In genomic region chr10:39563552-39564223, GRCm38 (mm10) we compare ENCODE assay signal across 10 mouse cellular contexts. TPM values are rescaled to one million over a fixed set of nuclear protein-coding genes. Genes with fewer than 3 reads are reported as not detected.
A peak's percentile ranks its signal among the peaks of the same experiment; 100 is the strongest.
DNase-seq lines count a peak whose midpoint lies in the region; ATAC-seq and TF ChIP-seq lines count a peak whose summit lies in the region.
"Had no signal": no experiment of that assay in that cellular context is flagged by ENCODE, and none has a peak within 500 bp of the region (broad histone marks: within the 10 kb centered on the region; RNA-seq: fewer than 3 reads in every experiment).

No protein-coding gene starts in this region.

- DNase-seq in heart, postnatal 0 days (ENCODE audit: low spot score) = no peak
- no peak for DNase-seq in heart, postnatal 25 days (ENCODE audit: low spot score)
- DNase-seq in embryonic facial prominence, embryonic 14.5 days (ENCODE audit: low spot score) = no peak
- no peak for DNase-seq in layer of hippocampus, adult 9-11 months
- no peak for DNase-seq in left cerebral cortex, adult 11 months (ENCODE audit: low spot score)
- DNase-seq in cerebellum, postnatal 10 days = no peak
- DNase-seq: heart, postnatal 36 days had no signal

- no peaks in the 10 kb centered on the region for H3K79me2 ChIP-seq in myocyte (ENCODE audit: control insufficient read depth, insufficient read depth)

- no peaks in the 10 kb centered on the region for H3K9me3 ChIP-seq in heart, postnatal 0 days (replicated peaks; ENCODE audit: control insufficient read depth, low read length)
- no peaks in the 10 kb centered on the region for H3K9me3 ChIP-seq in embryonic facial prominence, embryonic 14.5 days (ENCODE audit: control insufficient read depth, low read length)
- H3K9me3 ChIP-seq in hindbrain, embryonic 16.5 days (ENCODE audit: control insufficient read depth, low read length) = no peaks in the 10 kb centered on the region
- H3K9me3 ChIP-seq: megakaryocyte, embryonic 14.5 days had no signal

- H3K4me2 ChIP-seq in heart, postnatal 0 days (ENCODE audit: low read depth, low read length) = 0 out of 2 replicates have a peak overlapping the region, but pooled peaks have one; percentile 5
- H3K4me2 ChIP-seq in embryonic facial prominence, embryonic 14.5 days (ENCODE audit: low read depth, low read length) = no peak overlapping the region
- H3K4me2 ChIP-seq in hindbrain, embryonic 16.5 days (ENCODE audit: low read length) = no peak overlapping the region
- no peak overlapping the region for H3K4me2 ChIP-seq in myocyte (ENCODE audit: low read depth)

- no peak overlapping the region for H3K27ac ChIP-seq in heart, postnatal 0 days (ENCODE audit: low read depth)
- peak overlapping the region; percentile 61 for H3K27ac ChIP-seq in embryonic facial prominence, embryonic 14.5 days (replicated peaks; ENCODE audit: low read depth, low read length)
- no peak overlapping the region for H3K27ac ChIP-seq in hindbrain, embryonic 16.5 days (ENCODE audit: low read depth, low read length)

- no peaks in the 10 kb centered on the region for H3K27me3 ChIP-seq in heart, postnatal 0 days (ENCODE audit: control insufficient read depth, insufficient read depth, low read length)
- no peaks in the 10 kb centered on the region for H3K27me3 ChIP-seq in embryonic facial prominence, embryonic 14.5 days (replicated peaks; ENCODE audit: control insufficient read depth, insufficient read depth, low read length)
- H3K27me3 ChIP-seq in hindbrain, embryonic 16.5 days (replicated peaks; ENCODE audit: control insufficient read depth, insufficient read depth, low read length) = no peaks in the 10 kb centered on the region
- H3K27me3 ChIP-seq in myocyte (ENCODE audit: control insufficient read depth, insufficient read depth, insufficient read length) = no peaks in the 10 kb centered on the region
- H3K27me3 ChIP-seq: megakaryocyte, embryonic 14.5 days had no signal

- H3K4me3 ChIP-seq in heart, postnatal 0 days (ENCODE audit: low read depth, low read length) = no peak overlapping the region
- H3K4me3 ChIP-seq in embryonic facial prominence, embryonic 14.5 days (ENCODE audit: low read depth, low read length) = no peak overlapping the region
- H3K4me3 ChIP-seq in hindbrain, embryonic 16.5 days (ENCODE audit: low read length) = no peak overlapping the region
- H3K4me3 ChIP-seq in myocyte = no peak overlapping the region
- H3K4me3 ChIP-seq: megakaryocyte, embryonic 14.5 days had no signal

- H3K9ac ChIP-seq in heart, postnatal 0 days (replicated peaks; ENCODE audit: low read depth, low read length) = no peak overlapping the region
- peak overlapping the region; percentile 30; the same call in 1 of the 2 replicates for H3K9ac ChIP-seq in embryonic facial prominence, embryonic 14.5 days (ENCODE audit: low read depth, low read length)
- peak overlapping the region; percentile 18; the same call in 1 of the 2 replicates for H3K9ac ChIP-seq in hindbrain, embryonic 16.5 days (ENCODE audit: low read depth, low read length)

- TF ChIP-seq POLR2A in myocyte (IDR thresholded peaks at IDR 0.05; ENCODE audit: insufficient read length, low read depth) = no peak

- 37% methylated on average over 24 of the region's 24 CpGs for WGBS in heart, postnatal 0 days
- WGBS in embryonic facial prominence, embryonic 14.5 days = 40% methylated on average over 24 of the region's 24 CpGs
- 52% methylated on average over 24 of the region's 24 CpGs for WGBS in hindbrain, embryonic 16.5 days

- TF ChIP-seq EP300 in heart, postnatal 0 days (IDR thresholded peaks at IDR 0.05; ENCODE audit: low read depth) = no peak

- no peak for TF ChIP-seq CTCF in heart, postnatal 0 days (IDR thresholded peaks at IDR 0.05; ENCODE audit: low read depth)

- H3K36me3 ChIP-seq in heart, postnatal 0 days (replicated peaks; ENCODE audit: control insufficient read depth, insufficient read depth, low read length) = peaks cover 7% of the 10 kb centered on the region; the same call in 1 of the 2 replicates
- peaks cover 20% of the 10 kb centered on the region; the same call in 1 of the 2 replicates for H3K36me3 ChIP-seq in embryonic facial prominence, embryonic 14.5 days (ENCODE audit: control insufficient read depth, insufficient read depth, low read length)
- H3K36me3 ChIP-seq in hindbrain, embryonic 16.5 days (ENCODE audit: control insufficient read depth, insufficient read depth, low read length) = peaks cover 8% of the 10 kb centered on the region; the same call in 1 of the 2 replicates
- H3K36me3 ChIP-seq in myocyte (ENCODE audit: control insufficient read depth, insufficient read depth) = peaks cover 22% of the 10 kb centered on the region

- no peak overlapping the region for H3ac ChIP-seq in myocyte (ENCODE audit: control insufficient read depth, insufficient read length)

- H3K4me1 ChIP-seq in heart, postnatal 0 days (ENCODE audit: control insufficient read depth, insufficient read depth) = peaks cover 11% of the 10 kb centered on the region; the same call in 1 of the 2 replicates
- peaks cover 7% of the 10 kb centered on the region for H3K4me1 ChIP-seq in embryonic facial prominence, embryonic 14.5 days (ENCODE audit: control insufficient read depth, insufficient read depth, low read length)
- H3K4me1 ChIP-seq in hindbrain, embryonic 16.5 days (ENCODE audit: control insufficient read depth, insufficient read depth, low read depth, low read length) = peaks cover 7% of the 10 kb centered on the region

- 0 out of 2 replicates have a peak, but pooled peaks have one; percentile 39 for ATAC-seq in heart, postnatal 0 days (ENCODE audit: insufficient read depth, low read depth)
- ATAC-seq in embryonic facial prominence, embryonic 14.5 days (ENCODE audit: low read depth) = peak; percentile 44; the same call in 1 of the 2 replicates
- no peak for ATAC-seq in hindbrain, embryonic 16.5 days

- intact Hi-C loops in heart, postnatal 25 days (cut with DNase I) = no loop called here

TF ChIP-seq in myocyte, 11 proteins besides CTCF, POLR2A, EP300 and RAD21:
- TF ChIP-seq POLR2AphosphoS2 (IDR thresholded peaks at IDR 0.05; ENCODE audit: insufficient read length, low read depth) (peak; percentile 4), TCF3 (IDR thresholded peaks at IDR 0.05; ENCODE audit: insufficient read length, low read depth) (no peak), MAX (IDR thresholded peaks at IDR 0.05; ENCODE audit: low read depth) (no peak)

RNA-seq across cellular contexts. Expression of gene Traf3ip2, which starts 49.0 kb away (rescaled TPM):
- total RNA-seq in heart, postnatal 0 days (2014; rRNA removed; ENCODE audit: low replicate concordance) = 6.4 and 9.9 TPM in 2 replicates
- 6.3 and 6.4 TPM in 2 replicates for polyA plus RNA-seq in heart, postnatal 0 days (2015; fragmentation: Nextera tagmentation; extraction: Ambion mirVana)
- 1 to 10 TPM; 5.0 to 8.0 TPM for total RNA-seq in heart, postnatal 25 days (2021)
- polyA plus RNA-seq in embryonic facial prominence, embryonic 14.5 days (2014; fragmentation: Nextera tagmentation; extraction: Ambion mirVana) = 12.5 and 12.9 TPM in 2 replicates
- polyA plus RNA-seq in hindbrain, embryonic 16.5 days (2015; fragmentation: Nextera tagmentation; extraction: Ambion mirVana) = 6.7 and 8.0 TPM in 2 replicates
- polyA plus RNA-seq in myocyte (2012; fragmentation: generic; extraction: Trizol) = 4.2 TPM
